Mouse (Mus musculus): Measurements from ENCODE around the gene Cdh13. TPM values are rescaled to one million over a fixed set of nuclear protein-coding genes. Genes with fewer than 3 reads are reported as not detected.

Cdh13 gene
- polyA plus RNA-seq, 1 experiment from 2014 or later = 120 TPM

DNA sequence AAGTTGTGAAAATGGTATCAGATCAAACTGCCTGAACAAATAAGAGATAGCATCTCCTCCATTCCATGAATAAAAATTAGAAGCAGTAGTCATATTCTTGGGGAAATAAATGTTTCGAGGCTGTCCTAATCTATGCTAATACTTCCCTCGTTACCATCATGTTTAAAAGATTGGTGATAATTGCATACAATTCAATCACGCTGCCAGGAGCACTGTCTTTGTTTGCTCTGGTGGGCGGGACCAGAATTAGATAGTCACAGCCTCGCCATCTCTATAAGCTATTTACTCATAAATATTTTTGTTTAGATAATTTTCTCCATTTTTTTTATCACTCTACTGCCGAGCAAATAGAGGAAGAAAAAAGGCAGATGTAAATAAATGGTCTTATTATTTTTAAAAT, 819.3 kb downstream of the Cdh13 start:
- no peak for ATAC-seq
- H3K36me3 ChIP-seq (ENCODE audit: control insufficient read depth, insufficient read depth, low read length) = no peaks in the 10 kb centered on the region
- no peak overlapping the region for H3K27ac ChIP-seq (ENCODE audit: low read depth, low read length)
- no peaks in the 10 kb centered on the region for H3K4me1 ChIP-seq (ENCODE audit: control insufficient read depth, insufficient read depth, low read depth, low read length)
- no peak overlapping the region for H3K4me3 ChIP-seq (ENCODE audit: low read length)
- no peaks in the 10 kb centered on the region for H3K27me3 ChIP-seq (replicated peaks; ENCODE audit: control insufficient read depth, insufficient read depth, low read length)
- H3K9me3 ChIP-seq (ENCODE audit: control insufficient read depth, low read length) = no peaks in the 10 kb centered on the region
- 59% methylated on average over 6 of the region's 6 CpGs for whole genome bisulfite sequencing
- H3K9ac ChIP-seq (ENCODE audit: low read depth, low read length) = no peak overlapping the region
- no peak overlapping the region for H3K4me2 ChIP-seq (ENCODE audit: low read length)

DNA sequence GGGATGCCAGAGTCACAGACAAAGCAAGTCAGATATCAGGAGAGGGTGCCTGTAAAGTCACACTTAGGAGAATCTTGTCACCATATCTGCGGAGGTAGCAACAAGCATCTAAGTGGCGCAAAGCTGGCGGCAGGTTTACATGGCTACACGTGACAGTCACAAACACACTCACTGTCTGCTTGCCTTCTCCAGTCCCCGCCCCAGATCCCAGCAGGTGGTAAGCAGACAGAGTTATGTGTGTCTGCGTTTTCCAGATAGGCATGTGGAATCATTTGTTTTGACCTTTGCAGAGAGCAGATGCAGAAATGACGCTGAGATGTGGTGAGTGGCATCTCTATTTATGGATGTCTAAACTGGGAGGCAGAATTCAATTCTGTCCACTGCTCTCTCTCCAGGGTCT, 826.1 kb downstream of the Cdh13 start:
- Histone ChIP-seq H3K27ac (ENCODE audit: low read depth, low read length) (no peak overlapping the region), H3K9me3 (ENCODE audit: control insufficient read depth, low read length) (no peaks in the 10 kb centered on the region), H3K4me3 (ENCODE audit: low read length) (no peak overlapping the region), H3K4me2 (ENCODE audit: low read length) (no peak overlapping the region), H3K9ac (ENCODE audit: low read depth, low read length) (no peak overlapping the region), H3K4me1 (ENCODE audit: control insufficient read depth, insufficient read depth, low read depth, low read length) (no peaks in the 10 kb centered on the region), H3K36me3 (ENCODE audit: control insufficient read depth, insufficient read depth, low read length) (no peaks in the 10 kb centered on the region), H3K27me3 (replicated peaks; ENCODE audit: control insufficient read depth, insufficient read depth, low read length) (no peaks in the 10 kb centered on the region)
- 73% methylated on average over 7 of the region's 7 CpGs for WGBS
- ATAC-seq = no peak

DNA sequence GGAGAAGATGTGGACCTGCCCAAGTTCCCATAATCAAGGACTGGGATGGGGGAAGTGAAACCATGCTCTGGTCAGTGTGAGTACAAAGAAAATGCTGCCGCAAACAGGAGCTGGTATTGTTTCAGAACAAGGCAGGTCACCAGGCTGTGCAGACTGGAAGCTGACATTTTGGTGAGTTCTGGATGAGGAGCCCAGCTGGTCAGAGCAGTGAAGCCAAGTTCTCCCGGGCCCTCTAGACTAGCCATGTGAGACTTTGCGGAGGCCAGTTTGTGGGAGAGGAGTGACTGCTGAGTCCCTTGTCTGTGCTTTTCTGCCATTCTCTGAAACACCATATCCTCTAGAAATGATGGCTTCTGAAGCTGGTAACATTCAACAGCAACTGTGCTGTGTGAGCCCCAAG, 829.3 kb downstream of the Cdh13 start:
- 81% methylated on average over 3 of the region's 3 CpGs for WGBS
- Histone ChIP-seq H3K4me1 (ENCODE audit: control insufficient read depth, insufficient read depth, low read depth, low read length) (no peaks in the 10 kb centered on the region), H3K36me3 (ENCODE audit: control insufficient read depth, insufficient read depth, low read length) (no peaks in the 10 kb centered on the region), H3K4me2 (ENCODE audit: low read length) (no peak overlapping the region), H3K27me3 (replicated peaks; ENCODE audit: control insufficient read depth, insufficient read depth, low read length) (no peaks in the 10 kb centered on the region), H3K9me3 (ENCODE audit: control insufficient read depth, low read length) (no peaks in the 10 kb centered on the region), H3K4me3 (ENCODE audit: low read length) (no peak overlapping the region), H3K27ac (ENCODE audit: low read depth, low read length) (no peak overlapping the region), H3K9ac (ENCODE audit: low read depth, low read length) (no peak overlapping the region)
- ATAC-seq = no peak

DNA sequence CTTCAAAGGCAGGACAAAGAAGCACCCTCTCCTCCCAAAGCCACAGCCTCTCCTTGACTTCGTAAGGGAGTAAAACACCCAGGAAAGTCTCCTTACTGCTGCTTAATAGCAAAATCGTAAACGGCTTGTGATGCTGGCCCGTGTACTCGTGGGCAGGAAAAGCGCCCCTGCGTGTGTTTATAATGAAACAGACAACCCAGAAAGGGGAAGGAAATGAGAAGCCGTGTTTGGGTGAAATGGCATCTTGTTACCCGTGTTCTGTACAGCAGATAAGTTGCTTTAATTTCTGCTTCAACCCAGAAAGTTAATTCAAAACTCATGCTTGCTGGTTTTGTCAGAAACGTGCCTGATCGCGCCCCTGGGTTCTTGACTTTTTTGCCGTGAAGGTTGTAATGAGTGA, 837.7 kb downstream of the Cdh13 start:
- H3K9me3 ChIP-seq (ENCODE audit: control insufficient read depth, low read length) = no peaks in the 10 kb centered on the region
- no peak overlapping the region for H3K4me3 ChIP-seq (ENCODE audit: low read length)
- H3K36me3 ChIP-seq (ENCODE audit: control insufficient read depth, insufficient read depth, low read length) = no peaks in the 10 kb centered on the region
- H3K27me3 ChIP-seq (replicated peaks; ENCODE audit: control insufficient read depth, insufficient read depth, low read length) = no peaks in the 10 kb centered on the region
- no peak overlapping the region for H3K9ac ChIP-seq (ENCODE audit: low read depth, low read length)
- WGBS = 82% methylated on average over 13 of the region's 13 CpGs
- no peak overlapping the region for H3K4me2 ChIP-seq (ENCODE audit: low read length)
- H3K4me1 ChIP-seq (ENCODE audit: control insufficient read depth, insufficient read depth, low read depth, low read length) = no peaks in the 10 kb centered on the region
- no peak overlapping the region for H3K27ac ChIP-seq (ENCODE audit: low read depth, low read length)
- no peak for ATAC-seq

DNA sequence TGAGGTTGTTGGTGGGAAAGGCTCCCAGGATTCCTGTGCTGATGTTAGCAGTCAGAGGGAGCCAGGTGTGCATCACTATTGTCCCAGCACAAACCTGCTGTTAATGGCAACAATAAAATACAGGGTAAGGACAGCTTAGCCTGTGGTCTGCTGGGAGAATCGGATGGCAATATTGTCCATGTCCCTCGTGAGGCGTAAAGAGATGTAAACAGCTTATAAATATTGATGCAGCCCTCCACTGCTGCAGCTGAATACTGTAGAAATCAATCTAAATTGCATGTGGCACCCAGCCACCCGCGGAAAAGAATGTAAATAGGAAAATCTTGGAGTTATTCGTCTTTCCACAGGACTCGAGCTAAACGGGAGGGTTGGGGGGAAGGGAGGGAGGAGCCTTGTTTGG, 844.3 kb downstream of the Cdh13 start:
- ATAC-seq = no peak
- H3K9me3 ChIP-seq (ENCODE audit: control insufficient read depth, low read length) = no peaks in the 10 kb centered on the region
- 25% methylated on average over 8 of the region's 8 CpGs for WGBS
- no peaks in the 10 kb centered on the region; the same call in 1 of the 2 replicates for H3K4me1 ChIP-seq (ENCODE audit: control insufficient read depth, insufficient read depth, low read depth, low read length)
- no peaks in the 10 kb centered on the region for H3K27me3 ChIP-seq (replicated peaks; ENCODE audit: control insufficient read depth, insufficient read depth, low read length)
- no peak overlapping the region for H3K27ac ChIP-seq (ENCODE audit: low read depth, low read length)
- H3K4me2 ChIP-seq (ENCODE audit: low read length) = no peak overlapping the region
- no peaks in the 10 kb centered on the region for H3K36me3 ChIP-seq (ENCODE audit: control insufficient read depth, insufficient read depth, low read length)
- no peak overlapping the region for H3K9ac ChIP-seq (ENCODE audit: low read depth, low read length)
- H3K4me3 ChIP-seq (ENCODE audit: low read length) = no peak overlapping the region

DNA sequence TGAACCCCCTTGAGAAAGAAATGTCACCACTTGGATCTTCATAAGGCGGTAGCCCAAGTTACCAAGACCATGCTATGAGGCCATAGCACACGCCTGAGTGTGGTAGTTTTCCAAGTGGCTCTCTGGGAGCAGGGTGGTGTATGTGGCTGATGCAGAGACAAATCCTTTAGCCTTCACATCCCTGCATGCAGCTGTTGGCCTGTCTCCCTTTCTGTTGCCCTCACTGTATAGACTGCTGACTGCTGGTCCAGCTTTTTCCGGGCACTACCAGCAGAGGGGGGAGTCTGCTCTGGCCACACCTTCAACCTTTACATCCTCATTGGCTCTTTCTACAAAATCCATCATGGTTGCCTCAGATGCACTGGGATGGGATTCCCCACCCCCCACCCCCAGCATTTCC, 844.7 kb downstream of the Cdh13 start:
- Histone ChIP-seq H3K4me2 (ENCODE audit: low read length) (no peak overlapping the region), H3K27ac (ENCODE audit: low read depth, low read length) (no peak overlapping the region)

DNA sequence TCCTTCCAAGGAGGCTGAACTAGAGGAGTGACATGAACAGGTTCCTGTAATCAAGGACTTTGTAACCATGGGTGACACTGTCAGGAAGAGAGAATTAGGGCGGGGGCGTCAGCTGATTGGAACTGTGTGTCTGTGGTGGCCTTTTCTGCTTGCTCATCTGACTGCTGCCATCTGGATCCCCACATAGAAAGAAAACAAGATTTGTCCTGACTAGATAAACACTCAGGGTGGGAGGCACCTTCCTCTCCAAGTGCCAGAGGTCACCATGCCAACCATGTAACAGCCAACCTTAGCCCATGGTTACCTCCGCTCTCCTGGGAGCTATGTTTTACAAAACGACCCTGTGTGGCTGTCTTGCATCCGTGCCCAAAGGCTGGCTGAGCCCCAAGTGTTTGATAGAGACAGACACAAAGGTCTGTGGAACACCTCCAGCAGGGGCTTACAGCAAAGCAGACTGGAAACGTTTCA, 873.0 kb downstream of the Cdh13 start:
- 42% methylated on average over 6 of the region's 6 CpGs for WGBS
- no peak overlapping the region for H3K4me2 ChIP-seq (ENCODE audit: low read length)
- H3K4me3 ChIP-seq (ENCODE audit: low read length) = no peak overlapping the region
- no peaks in the 10 kb centered on the region for H3K36me3 ChIP-seq (ENCODE audit: control insufficient read depth, insufficient read depth, low read length)
- H3K27me3 ChIP-seq (replicated peaks; ENCODE audit: control insufficient read depth, insufficient read depth, low read length) = no peaks in the 10 kb centered on the region
- no peak overlapping the region for H3K27ac ChIP-seq (ENCODE audit: low read depth, low read length)
- no peaks in the 10 kb centered on the region for H3K9me3 ChIP-seq (ENCODE audit: control insufficient read depth, low read length)
- no peak overlapping the region for H3K9ac ChIP-seq (ENCODE audit: low read depth, low read length)
- H3K4me1 ChIP-seq (ENCODE audit: control insufficient read depth, insufficient read depth, low read depth, low read length) = peaks cover 5% of the 10 kb centered on the region; the same call in 1 of the 2 replicates
- no peak; the same call in 1 of the 2 replicates for ATAC-seq

More for the DNA sequence above, 844.7 kb downstream of the Cdh13 start:
- 43% methylated on average over 3 of the region's 3 CpGs for WGBS
- ATAC-seq = no peak
- no peaks in the 10 kb centered on the region; the same call in 1 of the 2 replicates for H3K4me1 ChIP-seq (ENCODE audit: control insufficient read depth, insufficient read depth, low read depth, low read length)
- H3K36me3 ChIP-seq (ENCODE audit: control insufficient read depth, insufficient read depth, low read length) = no peaks in the 10 kb centered on the region
- no peak overlapping the region for H3K4me3 ChIP-seq (ENCODE audit: low read length)
- no peak overlapping the region for H3K9ac ChIP-seq (ENCODE audit: low read depth, low read length)
- H3K9me3 ChIP-seq (ENCODE audit: control insufficient read depth, low read length) = no peaks in the 10 kb centered on the region
- H3K27me3 ChIP-seq (replicated peaks; ENCODE audit: control insufficient read depth, insufficient read depth, low read length) = no peaks in the 10 kb centered on the region

DNA sequence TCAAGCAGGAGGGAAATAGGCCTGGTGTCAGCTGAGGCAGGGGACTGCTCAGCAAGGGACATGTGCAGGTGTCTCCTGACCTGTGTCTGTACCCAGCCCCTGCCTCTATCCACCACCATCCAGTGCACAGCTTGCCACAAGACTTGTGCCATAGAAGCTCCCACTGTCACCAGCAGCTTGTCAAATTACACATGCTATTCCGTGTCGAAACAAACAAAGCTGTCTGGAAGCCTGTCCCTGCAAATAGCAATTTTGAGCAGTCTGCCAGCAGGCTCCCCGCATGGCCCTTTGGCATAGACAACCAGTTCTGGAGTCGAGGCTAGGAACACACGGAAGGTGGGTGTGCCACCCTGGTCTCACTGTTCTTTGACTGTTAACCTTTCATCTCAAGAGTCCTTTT, 875.1 kb downstream of the Cdh13 start:
- H3K27me3 ChIP-seq (replicated peaks; ENCODE audit: control insufficient read depth, insufficient read depth, low read length) = no peaks in the 10 kb centered on the region
- no peak overlapping the region for H3K9ac ChIP-seq (ENCODE audit: low read depth, low read length)
- no peaks in the 10 kb centered on the region for H3K36me3 ChIP-seq (ENCODE audit: control insufficient read depth, insufficient read depth, low read length)
- 45% methylated on average over 5 of the region's 5 CpGs for WGBS
- H3K4me1 ChIP-seq (ENCODE audit: control insufficient read depth, insufficient read depth, low read depth, low read length) = peaks cover 5% of the 10 kb centered on the region; the same call in 1 of the 2 replicates
- H3K27ac ChIP-seq (ENCODE audit: low read depth, low read length) = no peak overlapping the region
- no peaks in the 10 kb centered on the region for H3K9me3 ChIP-seq (ENCODE audit: control insufficient read depth, low read length)
- ATAC-seq = peak; percentile 64; the same call in 1 of the 2 replicates
- no peak overlapping the region for H3K4me3 ChIP-seq (ENCODE audit: low read length)
- H3K4me2 ChIP-seq (ENCODE audit: low read length) = no peak overlapping the region

DNA sequence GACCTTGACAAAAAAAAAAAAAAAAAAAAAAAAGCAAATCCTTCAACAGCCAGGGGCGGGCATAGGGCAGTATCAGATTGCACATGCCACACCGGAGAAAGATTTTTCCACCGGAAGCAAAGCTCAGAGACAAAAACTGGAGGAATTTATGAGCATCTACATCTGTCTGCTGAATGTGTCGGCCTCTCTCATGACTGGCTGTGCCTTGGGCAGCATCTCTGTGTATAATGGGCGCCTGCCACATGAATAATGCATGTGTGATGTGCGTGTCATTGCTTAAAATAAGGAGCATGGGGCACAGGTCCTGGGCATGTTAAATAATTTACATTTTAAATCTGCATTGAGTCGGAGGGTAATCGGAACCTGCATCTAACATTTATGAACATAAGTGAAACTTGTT, 876.3 kb downstream of the Cdh13 start:
- Histone ChIP-seq H3K27ac (ENCODE audit: low read depth, low read length) (no peak overlapping the region), H3K4me1 (ENCODE audit: control insufficient read depth, insufficient read depth, low read depth, low read length) (peaks cover 5% of the 10 kb centered on the region; the same call in 1 of the 2 replicates), H3K4me3 (ENCODE audit: low read length) (no peak overlapping the region), H3K4me2 (ENCODE audit: low read length) (no peak overlapping the region), H3K27me3 (replicated peaks; ENCODE audit: control insufficient read depth, insufficient read depth, low read length) (no peaks in the 10 kb centered on the region), H3K9ac (ENCODE audit: low read depth, low read length) (no peak overlapping the region), H3K36me3 (ENCODE audit: control insufficient read depth, insufficient read depth, low read length) (no peaks in the 10 kb centered on the region), H3K9me3 (ENCODE audit: control insufficient read depth, low read length) (no peaks in the 10 kb centered on the region)
- ATAC-seq = no peak
- 17% methylated on average over 8 of the region's 8 CpGs for WGBS

DNA sequence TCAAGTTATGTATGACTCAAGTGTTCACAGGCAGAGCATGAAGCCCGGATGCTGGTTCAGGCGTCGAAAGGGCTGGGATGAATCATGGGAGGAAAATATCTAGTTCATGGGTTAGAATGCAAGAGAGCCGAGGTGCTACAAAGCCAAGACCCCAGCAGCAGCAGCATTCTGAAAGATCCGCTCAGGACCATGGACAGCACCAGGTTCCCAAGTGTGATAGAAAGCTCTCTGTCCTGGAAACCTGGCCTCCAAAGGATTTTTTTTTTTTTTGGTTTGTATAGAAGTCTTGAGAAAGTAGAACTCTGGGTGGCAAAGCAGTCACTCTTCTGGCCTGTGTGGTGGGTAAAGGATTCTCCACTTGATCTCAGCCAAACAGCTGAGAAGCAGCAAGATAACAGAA, 880.5 kb downstream of the Cdh13 start:
- H3K4me2 ChIP-seq (ENCODE audit: low read length) = no peak overlapping the region
- H3K27me3 ChIP-seq (replicated peaks; ENCODE audit: control insufficient read depth, insufficient read depth, low read length) = no peaks in the 10 kb centered on the region
- no peaks in the 10 kb centered on the region for H3K4me1 ChIP-seq (ENCODE audit: control insufficient read depth, insufficient read depth, low read depth, low read length)
- H3K36me3 ChIP-seq (ENCODE audit: control insufficient read depth, insufficient read depth, low read length) = no peaks in the 10 kb centered on the region
- H3K27ac ChIP-seq (ENCODE audit: low read depth, low read length) = no peak overlapping the region
- H3K4me3 ChIP-seq (ENCODE audit: low read length) = no peak overlapping the region
- no peak for ATAC-seq
- H3K9me3 ChIP-seq (ENCODE audit: control insufficient read depth, low read length) = no peaks in the 10 kb centered on the region
- H3K9ac ChIP-seq (ENCODE audit: low read depth, low read length) = no peak overlapping the region
- WGBS = 68% methylated on average over 5 of the region's 5 CpGs
